Mouse (Mus musculus) heart, adult 2 months (tissue): Measurements from ENCODE around the gene Palld.

ENCODE experiments used
- CTCF ChIP-seq: fragments of 200-600 bp; IDR thresholded peaks from 2 replicates; pipeline ENCODE4 v1.8.1; 2022; ENCODE audit warnings: antibody characterized with exemption, mild to moderate bottlenecking, moderate library complexity
- EP300 ChIP-seq: fragments of 200-500 bp; IDR thresholded peaks from 2 replicates; pipeline ENCODE4 v1.6.1; 2011; ENCODE audit warnings: low read depth, low read length, control low read depth; ENCODE audit not compliant: insufficient read depth
- POLR2A ChIP-seq: fragments of 200-500 bp; IDR thresholded peaks from 2 replicates; pipeline ENCODE4 v1.6.1; 2011; ENCODE audit warnings: mild to moderate bottlenecking, low read depth, low read length, control low read depth; ENCODE audit not compliant: insufficient read depth

GRCm38 (mm10) chr8:61677227-61677626 lies 225.3 kb downstream of the Palld start:
- no peak for TF ChIP-seq CTCF
- TF ChIP-seq POLR2A: no peak
- 0 out of 2 replicates have a peak, but pooled peaks have one; percentile 44 for TF ChIP-seq EP300
